Mouse (Mus musculus) heart, embryonic 14.5 days (tissue): ENCODE results near the gene Cpsf2. TPM values are rescaled to one million over a fixed set of nuclear protein-coding genes. Genes with fewer than 3 reads are reported as not detected.

Experiments
- ATAC-seq: fragments of 200-750 bp; cut with Nextera tagmentation; 2 replicates; pipeline ENCODE4 v1.8.0; 2017; ENCODE audit warnings: low read depth, moderate TSS enrichment; ENCODE audit not compliant: insufficient number of reproducible peaks, insufficient read depth, low FRiP score
- H3K27ac ChIP-seq, 2 experiments: fragments of 200-500 bp in 1 of 2; fragments of 300-500 bp in 1 of 2; sonication (generic) in 1 of 2; replicated peaks in 1 of 2; 2 replicates each; pipeline ENCODE4 v1.5.1; 2012 to 2014; ENCODE audit warnings: low read depth in 2 of 2, low read length in 2 of 2, control low read depth in 1 of 2, mild to moderate bottlenecking in 1 of 2, mixed read lengths in 1 of 2; ENCODE audit not compliant: control insufficient read depth in 1 of 2, insufficient read depth in 1 of 2
- H3K27me3 ChIP-seq: fragments of 300-500 bp; sonication (generic); 2 replicates; pipeline ENCODE4 v1.6.1; 2014; ENCODE audit warnings: mild to moderate bottlenecking, low read length, control low read depth; ENCODE audit not compliant: control insufficient read depth, insufficient read depth
- H3K36me3 ChIP-seq: fragments of 300-500 bp; sonication (generic); 2 replicates; pipeline ENCODE4 v1.6.1; 2014; ENCODE audit warnings: mild to moderate bottlenecking, control low read depth, low read length, mixed read lengths; ENCODE audit not compliant: control insufficient read depth, insufficient read depth
- H3K4me1 ChIP-seq, 2 experiments: fragments of 200-500 bp in 1 of 2; fragments of 300-500 bp in 1 of 2; sonication (generic) in 1 of 2; 2 replicates each; pipeline ENCODE4 v1.6.1; 2012 to 2014; ENCODE audit warnings: low read length in 2 of 2, control low read depth in 1 of 2, mixed read lengths in 1 of 2; ENCODE audit not compliant: control insufficient read depth in 2 of 2, insufficient read depth in 2 of 2
- H3K4me2 ChIP-seq: fragments of 300-500 bp; sonication (generic); 2 replicates; pipeline ENCODE4 v1.6.1; 2014; ENCODE audit warnings: mild to moderate bottlenecking, low read length
- H3K4me3 ChIP-seq, 2 experiments: fragments of 200-500 bp in 1 of 2; fragments of 300-500 bp in 1 of 2; sonication (generic) in 1 of 2; 2 replicates each; pipeline ENCODE4 v1.5.1; 2012 to 2014; ENCODE audit warnings: low read length in 2 of 2, mild to moderate bottlenecking in 2 of 2, control low read depth in 1 of 2, low read depth in 1 of 2, moderate library complexity in 1 of 2; ENCODE audit not compliant: control insufficient read depth in 1 of 2, insufficient read depth in 1 of 2
- H3K9ac ChIP-seq: fragments of 300-500 bp; sonication (generic); 2 replicates; pipeline ENCODE4 v1.6.1; 2014; ENCODE audit warnings: mild to moderate bottlenecking, low read length
- H3K9me3 ChIP-seq: fragments of 300-500 bp; sonication (generic); 2 replicates; pipeline ENCODE4 v1.6.1; 2016; ENCODE audit warnings: low read length, control low read depth; ENCODE audit not compliant: control insufficient read depth
- WGBS: fragments of 180-500 bp; shearing (Covaris S2); extraction: QIAGEN DNeasy Blood & Tissue Kit; methylation state at CpG from one replicate; pipeline ENCODE4 v1.1.7; 2014; 5-methylcytosine and 5-hydroxymethylcytosine counted together
- polyA plus RNA-seq: library from polyadenylated mRNA; unstranded; fragments of >200 nt; fragmentation: Nextera tagmentation; extraction: Ambion mirVana; gene quantifications from 2 replicates; pipeline ENCODE4 v1.2.1, GENCODE M21; 2014

The Cpsf2 gene
- polyA plus RNA-seq, 1 experiment from 2014 or later = 21.5 TPM

GRCm38 (mm10) chr12:102034934-102035333 lies 59.1 kb downstream of the Cpsf2 start:
- Histone ChIP-seq H3K27ac (no peak overlapping the region), H3K4me1 (peaks cover 7 to 8% of the 10 kb centered on the region in 2 experiments), H3K9ac (no peak overlapping the region), H3K36me3 (no peaks in the 10 kb centered on the region), H3K27me3 (no peaks in the 10 kb centered on the region), H3K4me3 (no peak overlapping the region), H3K4me2 (no peak overlapping the region), H3K9me3 (0 out of 2 replicates have a peak, but pooled peaks cover 3% of the 10 kb centered on the region)
- ATAC-seq = no peak
- WGBS = 78% methylated on average over 4 of the region's 4 CpGs

GRCm38 (mm10) chr12:102039861-102040260 lies 64.1 kb downstream of the Cpsf2 start:
- H3K4me1 ChIP-seq = peaks cover 32 to 36% of the 10 kb centered on the region in 2 experiments
- WGBS = 61% methylated on average over 2 of the region's 2 CpGs
- no peaks in the 10 kb centered on the region for H3K27me3 ChIP-seq
- no peak for ATAC-seq
- no peak overlapping the region for H3K4me2 ChIP-seq
- no peaks in the 10 kb centered on the region for H3K36me3 ChIP-seq
- no peak overlapping the region for H3K4me3 ChIP-seq
- H3K9ac ChIP-seq = no peak overlapping the region
- 0 out of 2 replicates have a peak, but pooled peaks cover 3% of the 10 kb centered on the region for H3K9me3 ChIP-seq
- H3K27ac ChIP-seq = peak overlapping the region in 1 of 2 experiments; percentile 46; a peak in 2 of 4 replicates

GRCm38 (mm10) chr12:102041699-102042098 lies 65.9 kb downstream of the Cpsf2 start:
- no peak overlapping the region for H3K9ac ChIP-seq
- no peak for ATAC-seq
- H3K4me2 ChIP-seq = no peak overlapping the region
- peaks cover 33 to 37% of the 10 kb centered on the region in 2 experiments for H3K4me1 ChIP-seq
- H3K27ac ChIP-seq = no peak overlapping the region
- H3K36me3 ChIP-seq = no peaks in the 10 kb centered on the region
- no peak overlapping the region for H3K4me3 ChIP-seq
- no peaks in the 10 kb centered on the region for H3K27me3 ChIP-seq
- H3K9me3 ChIP-seq = no peaks in the 10 kb centered on the region
- 35% methylated on average over 2 of the region's 2 CpGs for WGBS

DNA sequence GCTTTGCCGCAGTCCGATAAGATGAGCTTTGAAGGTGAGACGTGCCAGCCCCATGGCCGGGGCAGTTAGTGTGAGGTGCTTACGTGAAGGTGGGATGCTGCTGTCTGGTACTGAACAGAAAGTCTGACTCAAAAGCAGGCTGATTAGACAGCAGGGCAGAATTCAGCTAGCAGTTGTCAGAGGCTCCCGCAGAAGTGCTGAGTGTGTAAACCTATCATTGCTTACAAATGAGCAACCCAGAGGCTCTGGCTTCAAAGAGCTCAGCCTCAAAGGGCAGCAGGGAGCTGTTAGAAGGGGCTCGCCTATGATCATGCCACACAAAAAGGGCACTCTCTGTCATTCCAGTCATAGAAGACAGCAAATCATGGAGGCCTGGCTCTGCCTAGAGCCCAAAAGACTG lies 66.5 kb downstream of the Cpsf2 start:
- Histone ChIP-seq H3K27ac (no peak overlapping the region), H3K4me3 (no peak overlapping the region), H3K9me3 (no peaks in the 10 kb centered on the region), H3K27me3 (no peaks in the 10 kb centered on the region), H3K4me2 (no peak overlapping the region), H3K36me3 (no peaks in the 10 kb centered on the region), H3K4me1 (peaks cover 33 to 37% of the 10 kb centered on the region in 2 experiments), H3K9ac (no peak overlapping the region)
- no peak for ATAC-seq
- 42% methylated on average over 7 of the region's 7 CpGs for WGBS

GRCm38 (mm10) chr12:102043840-102044239 lies 68.1 kb downstream of the Cpsf2 start:
- Histone ChIP-seq H3K9ac (no peak overlapping the region), H3K4me2 (no peak overlapping the region), H3K4me1 (peaks cover 31 to 37% of the 10 kb centered on the region in 2 experiments), H3K36me3 (no peaks in the 10 kb centered on the region), H3K27me3 (no peaks in the 10 kb centered on the region), H3K4me3 (no peak overlapping the region), H3K27ac (peak overlapping the region; percentile 49 to 62; a peak in 3 of 4 replicates), H3K9me3 (no peaks in the 10 kb centered on the region)
- 28% methylated on average over 5 of the region's 5 CpGs for WGBS
- peak; percentile 68; the same call in 1 of the 2 replicates for ATAC-seq

DNA sequence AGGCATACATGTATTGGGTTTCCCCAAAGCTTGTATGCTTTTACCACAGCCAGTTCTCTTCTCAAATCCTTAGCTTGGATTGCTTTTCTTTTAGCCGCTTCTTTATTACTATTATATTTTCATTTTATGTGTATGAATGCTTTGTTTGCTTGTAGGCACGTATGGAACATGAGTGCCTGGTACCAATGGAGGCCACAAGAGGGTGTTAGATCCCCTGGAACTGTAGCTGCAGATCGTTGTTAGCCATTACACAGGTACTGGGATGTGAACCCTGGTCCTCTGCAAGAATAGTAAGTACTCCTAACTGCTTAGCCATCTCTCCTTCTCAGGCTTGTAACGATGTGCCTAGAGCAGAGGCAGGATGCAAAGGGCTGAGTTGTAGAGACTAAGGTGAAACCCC lies 78.4 kb downstream of the Cpsf2 start:
- H3K4me2 ChIP-seq = no peak overlapping the region
- no peak overlapping the region for H3K4me3 ChIP-seq
- no peaks in the 10 kb centered on the region for H3K27me3 ChIP-seq
- WGBS = 77% methylated on average over 4 of the region's 4 CpGs
- ATAC-seq = no peak
- no peaks in the 10 kb centered on the region for H3K9me3 ChIP-seq
- H3K9ac ChIP-seq = no peak overlapping the region
- H3K36me3 ChIP-seq = no peaks in the 10 kb centered on the region
- H3K4me1 ChIP-seq = no peaks in the 10 kb centered on the region
- H3K27ac ChIP-seq = no peak overlapping the region

DNA sequence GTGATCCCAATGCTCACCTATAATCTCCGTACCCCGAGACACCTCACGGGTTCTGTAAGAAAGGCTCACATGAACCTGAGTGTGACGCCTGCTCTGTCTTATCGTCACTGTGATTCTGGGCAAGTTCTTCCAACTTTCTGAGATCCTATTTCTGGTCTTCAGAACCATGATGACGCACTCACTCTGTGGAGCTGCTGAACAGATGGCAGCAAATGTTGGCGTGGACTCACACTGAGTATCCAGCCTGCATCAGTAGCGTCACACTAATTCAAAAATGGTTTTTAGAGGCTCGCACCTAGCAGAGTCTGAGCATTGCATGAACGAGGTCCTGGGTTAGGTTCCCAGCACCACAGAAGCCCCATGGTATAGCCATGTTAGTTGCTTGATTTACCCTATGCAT lies 80.0 kb downstream of the Cpsf2 start:
- no peaks in the 10 kb centered on the region for H3K9me3 ChIP-seq
- no peak overlapping the region for H3K9ac ChIP-seq
- no peak for ATAC-seq
- H3K4me1 ChIP-seq = no peaks in the 10 kb centered on the region; a peak in 1 of 4 replicates
- no peaks in the 10 kb centered on the region for H3K27me3 ChIP-seq
- WGBS = 92% methylated on average over 10 of the region's 10 CpGs
- no peak overlapping the region for H3K4me3 ChIP-seq
- H3K27ac ChIP-seq = no peak overlapping the region
- no peaks in the 10 kb centered on the region for H3K36me3 ChIP-seq
- H3K4me2 ChIP-seq = no peak overlapping the region
